Mouse (Mus musculus) brain, adult 2 months (tissue): ENCODE measurements around the gene Il31.

ENCODE experiments used
- DNase-seq: peaks from one replicate; pipeline ENCODE4 v3.0.0; 2011; ENCODE audit warnings: low read depth, low spot score

The Il31 gene

DNA sequence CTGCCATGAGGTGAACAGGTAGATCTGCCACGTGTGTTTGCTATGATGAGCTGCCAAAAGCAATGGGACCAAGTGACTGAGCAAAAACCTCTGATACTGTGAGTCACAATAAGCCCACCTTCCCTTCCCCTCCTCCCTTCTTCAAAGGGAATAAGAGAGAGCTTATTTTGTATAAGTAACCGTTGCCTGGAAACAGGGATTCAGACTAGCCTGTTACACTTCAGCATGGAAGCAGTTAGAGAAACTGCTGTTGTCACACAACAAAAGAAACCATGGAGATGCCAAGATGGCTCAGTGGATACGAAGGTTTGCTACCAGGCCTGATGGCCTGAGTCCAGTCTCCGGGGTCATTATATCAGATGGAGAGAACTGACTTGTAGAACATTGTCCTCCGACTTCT is 15.5 kb downstream of the Il31 start:
- DNase-seq, result peak; percentile 39

DNA sequence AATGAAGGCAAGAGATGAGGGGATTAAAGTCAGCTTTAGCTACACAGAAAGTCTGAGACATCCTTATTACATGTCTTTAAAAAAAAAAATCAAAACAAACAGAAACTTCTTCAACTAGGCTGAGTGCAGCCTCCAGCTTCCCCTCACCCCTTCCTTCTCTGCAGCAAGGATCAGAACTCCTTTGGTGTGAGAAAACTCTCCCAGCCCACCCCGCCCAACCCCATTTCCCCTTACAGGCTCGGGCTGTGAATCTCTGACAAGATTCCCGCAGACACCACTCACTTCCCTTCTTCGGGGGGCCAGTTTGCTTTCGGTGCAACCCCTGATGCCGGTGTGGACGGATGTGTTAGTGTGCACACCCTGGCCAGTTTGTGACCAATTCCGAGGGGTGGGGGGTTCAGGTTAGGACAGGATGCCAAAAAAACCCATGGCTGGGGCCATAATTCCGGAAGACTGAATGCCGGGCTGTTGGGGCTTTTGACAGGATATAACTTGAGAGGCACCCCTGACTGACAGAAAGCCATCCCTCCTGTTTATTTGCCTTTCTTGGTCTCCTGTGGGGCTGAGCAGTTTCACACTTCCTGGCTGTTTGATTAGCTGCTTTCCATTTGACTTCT is 18.4 kb downstream of the Il31 start:
- no peak for DNase-seq

DNA sequence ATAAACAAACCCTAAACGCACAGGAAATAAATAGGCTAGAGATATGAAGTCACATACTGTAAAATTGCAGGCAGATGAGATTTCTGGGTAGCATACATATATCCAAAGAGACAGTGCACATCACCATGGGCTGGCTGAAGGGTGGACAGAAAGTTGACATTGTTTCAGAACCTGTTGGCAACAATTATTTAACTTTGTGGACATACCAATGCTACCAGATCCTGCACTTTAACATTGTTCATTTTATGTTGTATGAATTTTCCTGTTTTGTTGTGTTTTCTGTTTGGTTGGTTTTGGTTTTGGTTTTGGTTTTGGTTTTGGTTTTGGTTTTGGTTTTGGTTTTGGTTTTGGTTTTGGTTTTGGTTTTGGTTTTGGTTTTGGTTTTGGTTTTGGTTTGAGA is 24.7 kb downstream of the Il31 start:
- no peak for DNase-seq

DNA sequence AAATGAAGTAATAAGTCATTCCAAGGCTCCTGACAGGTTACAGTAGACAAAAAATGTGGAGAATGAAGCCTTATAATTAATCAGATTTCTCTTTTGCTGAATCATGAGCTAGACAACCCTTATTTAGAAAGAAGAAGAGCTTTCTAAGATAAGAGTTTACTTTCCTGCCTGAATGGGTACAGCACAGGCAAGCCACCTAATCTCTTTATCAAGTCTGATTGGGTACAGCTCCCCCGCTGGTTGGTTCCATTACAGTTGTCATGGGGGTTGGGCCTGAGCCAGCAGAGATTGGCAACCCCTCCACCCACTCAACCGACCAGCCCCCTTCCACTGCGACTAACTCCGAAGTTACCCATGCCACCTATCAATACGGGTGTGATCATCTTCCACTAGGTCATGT is 27.9 kb downstream of the Il31 start:
- DNase-seq, result no peak

DNA sequence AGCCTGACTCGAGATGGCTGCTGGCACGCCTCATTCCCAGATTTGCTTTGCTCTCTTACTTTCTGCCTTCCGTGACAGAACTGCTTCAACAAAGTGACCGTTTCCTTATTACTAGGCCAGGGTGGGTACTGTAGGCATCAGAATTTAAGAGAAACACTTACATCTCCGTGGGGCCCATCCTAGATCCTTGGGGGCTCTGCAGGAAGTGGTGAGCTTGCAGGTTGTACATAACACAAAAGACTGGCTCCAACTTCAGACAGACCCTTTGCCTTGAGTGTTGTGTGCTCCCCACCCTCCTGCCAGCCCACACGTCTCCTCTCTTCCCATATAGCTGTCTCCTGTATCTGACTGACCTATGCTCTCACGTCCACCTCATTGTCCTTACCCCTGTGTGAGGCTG is 37.4 kb downstream of the Il31 start:
- no peak for DNase-seq

DNA sequence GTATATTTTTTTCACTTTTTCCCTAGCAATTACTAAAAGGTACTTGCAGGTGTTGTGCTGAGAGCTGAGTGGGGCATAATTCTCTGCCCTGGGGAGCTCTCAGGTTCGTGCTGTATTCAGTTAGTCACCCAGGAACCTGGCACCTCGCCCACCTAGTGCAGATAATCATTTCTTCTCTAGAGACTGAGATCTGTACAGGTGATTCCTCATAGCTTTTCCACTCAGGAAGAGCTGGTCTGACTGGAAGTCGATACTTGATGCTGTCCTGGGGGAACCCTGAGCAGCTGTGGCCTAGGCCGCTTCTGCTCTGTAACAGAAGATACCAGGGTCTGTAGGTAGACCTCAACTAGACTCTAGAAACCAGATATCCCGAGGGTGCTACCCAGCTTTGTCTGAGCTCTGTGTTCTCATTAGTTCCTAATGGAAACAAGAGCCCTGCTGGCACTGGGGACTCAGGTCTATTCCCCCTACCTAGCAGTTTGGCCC is 44.4 kb downstream of the Il31 start:
- no peak for DNase-seq

DNA sequence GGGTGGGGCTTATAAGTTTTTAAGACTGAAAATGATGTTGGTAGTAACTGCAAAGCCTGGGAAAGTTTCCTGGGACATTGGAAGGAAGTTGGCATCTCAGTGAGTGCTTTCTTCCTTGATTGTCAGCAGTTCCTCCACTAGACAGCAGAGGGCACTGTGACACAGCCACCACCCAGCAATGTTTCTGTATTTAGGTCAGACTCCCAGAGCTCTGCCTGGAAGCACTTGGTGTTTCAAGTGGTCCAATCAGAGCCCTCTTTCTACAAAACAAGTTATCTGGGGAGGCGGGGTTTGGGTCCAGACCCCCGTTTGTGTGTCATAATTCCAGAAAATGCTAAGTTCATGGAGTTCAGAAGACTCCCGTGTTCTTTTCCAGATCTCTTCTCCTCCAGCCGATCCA is 45.2 kb downstream of the Il31 start:
- peak; percentile 86 for DNase-seq

DNA sequence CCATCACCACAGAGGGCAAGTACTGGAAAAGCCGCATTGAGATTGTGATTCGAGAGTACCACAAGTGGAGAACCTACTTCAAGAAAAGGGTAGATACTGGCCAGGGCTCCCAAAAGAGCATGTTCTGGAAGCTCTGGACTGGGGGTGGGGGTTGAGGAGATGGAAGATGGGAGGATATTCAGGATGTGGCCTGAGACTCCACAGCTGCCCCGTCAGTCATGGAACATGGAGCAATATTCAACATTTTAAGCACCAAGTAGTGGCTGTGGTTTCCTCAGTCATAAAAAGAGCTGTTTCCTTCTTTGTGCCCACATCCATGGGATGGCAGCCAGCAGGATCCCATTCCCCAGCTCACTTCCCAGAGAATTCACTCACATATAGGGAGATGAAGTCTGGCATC is 47.0 kb downstream of the Il31 start:
- no peak for DNase-seq

DNA sequence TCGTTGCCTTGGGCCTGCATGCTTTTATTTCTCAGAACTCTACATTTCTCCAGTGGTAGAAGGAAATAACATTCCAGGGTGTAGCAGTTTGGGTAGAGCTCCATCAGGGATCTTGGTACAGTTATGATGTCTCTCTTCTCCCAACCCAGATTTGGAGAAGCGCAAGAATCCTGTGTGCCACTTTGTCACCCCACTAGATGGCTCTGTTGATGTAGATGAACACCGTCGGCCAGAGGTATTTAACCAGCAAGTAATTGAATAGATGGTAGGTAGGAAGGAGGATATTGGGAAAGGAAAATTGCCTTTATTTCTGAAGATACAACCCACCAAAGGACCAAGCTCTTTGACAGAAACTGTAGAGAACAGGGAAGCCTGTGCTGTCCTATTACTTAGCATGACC is 48.6 kb downstream of the Il31 start:
- DNase-seq, result peak; percentile 69

DNA sequence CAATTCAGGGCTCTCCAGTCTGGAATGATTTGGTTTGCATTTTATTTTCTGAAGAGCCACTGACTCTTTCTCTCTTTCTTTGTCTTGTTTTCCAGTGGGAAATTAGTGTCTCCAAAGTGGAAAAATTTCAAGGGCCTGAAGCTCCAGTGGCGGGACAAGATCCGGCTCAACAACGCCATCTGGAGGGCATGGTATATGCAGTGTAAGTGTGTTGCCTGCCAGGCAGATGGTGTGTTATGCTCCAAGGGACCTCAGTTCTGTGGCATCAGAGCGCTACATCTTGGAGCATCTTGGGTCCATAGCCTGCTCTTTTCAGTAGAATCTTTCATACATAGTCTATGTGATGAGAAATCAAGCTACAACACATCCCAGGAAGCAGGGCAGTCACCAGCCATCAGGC is 49.3 kb downstream of the Il31 start:
- DNase-seq, result peak; percentile 57

DNA sequence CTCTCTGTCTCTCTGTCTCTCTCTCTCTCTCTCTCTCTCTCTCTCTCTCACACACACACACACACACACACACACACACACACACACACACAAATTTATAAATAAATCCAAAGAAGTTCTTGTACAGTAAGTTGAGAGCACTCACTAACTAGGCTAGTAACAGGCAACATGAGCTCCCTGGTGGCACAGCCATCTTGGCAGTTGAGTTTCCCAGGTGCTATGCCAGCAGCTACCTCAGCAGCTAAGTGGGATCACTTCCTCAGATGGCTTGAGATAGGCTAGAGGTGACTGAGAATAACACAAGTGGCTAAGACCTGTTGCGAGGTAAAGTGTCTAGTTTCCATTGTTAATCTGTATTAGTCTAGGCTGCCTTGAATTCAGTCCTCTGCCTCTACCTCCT is 50.0 kb downstream of the Il31 start:
- no peak for DNase-seq

DNA sequence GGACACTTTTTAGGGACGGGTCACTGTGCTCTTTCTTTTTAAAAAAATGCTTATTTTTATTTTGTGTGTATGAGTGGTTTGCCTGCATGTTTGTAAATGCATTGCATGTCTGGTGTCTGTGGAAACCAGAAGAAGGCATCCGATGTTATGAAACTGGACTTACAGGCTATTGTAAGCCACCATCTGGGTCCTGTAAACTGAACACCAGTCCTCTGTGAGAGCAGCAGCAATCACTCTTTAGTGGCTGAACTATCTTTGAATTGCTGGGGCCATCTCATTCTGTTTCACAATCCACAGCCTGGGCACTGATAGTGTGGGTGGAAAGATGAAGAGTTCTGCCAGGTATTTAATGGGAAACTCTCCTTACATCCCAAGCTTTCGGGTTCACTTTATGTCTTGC is 50.9 kb downstream of the Il31 start:
- DNase-seq, result no peak

DNA sequence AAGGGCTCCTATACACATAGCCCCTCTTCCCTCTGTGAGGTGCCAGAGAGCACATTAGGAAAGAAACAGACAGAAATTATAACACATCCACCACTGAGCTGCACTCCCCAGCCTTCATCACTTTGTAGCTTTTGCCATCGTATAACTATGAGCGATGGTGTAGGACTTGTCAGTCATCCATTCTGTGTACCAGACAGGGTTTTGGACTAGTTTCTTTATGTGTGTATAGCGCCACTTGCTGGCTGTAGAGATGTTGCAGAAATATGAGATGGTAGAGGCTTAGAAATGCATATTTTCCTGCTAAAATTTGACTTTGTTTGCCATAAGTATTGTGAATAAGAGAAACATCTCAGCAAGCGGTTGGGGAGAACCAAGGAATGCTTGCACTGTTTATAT is 52.5 kb downstream of the Il31 start:
- peak; percentile 83 for DNase-seq

DNA sequence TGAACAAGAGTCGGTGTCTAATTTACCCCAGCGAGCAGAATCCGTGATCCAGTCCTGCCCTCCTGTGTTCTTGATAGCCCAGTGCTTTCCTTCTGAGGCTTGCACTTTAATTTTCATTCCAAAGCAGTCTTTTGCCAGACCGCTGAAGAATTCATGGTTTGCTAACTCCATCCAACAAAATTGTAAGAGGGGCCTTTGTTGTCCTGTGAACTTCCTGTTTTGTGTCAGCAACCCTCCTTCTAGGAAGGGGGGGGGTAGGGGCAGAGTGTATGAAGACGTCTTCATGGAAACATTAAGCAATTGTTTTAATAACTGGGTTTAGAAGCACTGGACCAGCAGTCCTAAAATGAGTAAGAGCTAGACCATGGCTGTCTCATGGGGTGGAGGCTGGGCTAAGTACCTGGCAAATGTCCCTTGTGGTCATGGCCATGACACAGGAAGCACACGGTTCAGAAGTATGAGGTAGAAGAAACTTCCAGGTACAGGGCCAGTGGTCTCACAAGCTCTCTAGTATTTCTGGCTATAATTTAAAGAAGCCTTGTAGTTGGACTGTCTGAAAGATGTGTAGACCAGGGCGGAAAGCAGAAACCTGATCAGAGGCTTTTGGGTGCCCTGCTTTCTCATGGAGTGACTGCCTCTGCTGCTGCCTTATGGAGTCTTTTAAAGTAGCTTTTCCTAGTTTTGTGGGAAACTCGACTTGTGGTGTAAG is 53.1 kb downstream of the Il31 start:
- DNase-seq, result peak; percentile 43

DNA sequence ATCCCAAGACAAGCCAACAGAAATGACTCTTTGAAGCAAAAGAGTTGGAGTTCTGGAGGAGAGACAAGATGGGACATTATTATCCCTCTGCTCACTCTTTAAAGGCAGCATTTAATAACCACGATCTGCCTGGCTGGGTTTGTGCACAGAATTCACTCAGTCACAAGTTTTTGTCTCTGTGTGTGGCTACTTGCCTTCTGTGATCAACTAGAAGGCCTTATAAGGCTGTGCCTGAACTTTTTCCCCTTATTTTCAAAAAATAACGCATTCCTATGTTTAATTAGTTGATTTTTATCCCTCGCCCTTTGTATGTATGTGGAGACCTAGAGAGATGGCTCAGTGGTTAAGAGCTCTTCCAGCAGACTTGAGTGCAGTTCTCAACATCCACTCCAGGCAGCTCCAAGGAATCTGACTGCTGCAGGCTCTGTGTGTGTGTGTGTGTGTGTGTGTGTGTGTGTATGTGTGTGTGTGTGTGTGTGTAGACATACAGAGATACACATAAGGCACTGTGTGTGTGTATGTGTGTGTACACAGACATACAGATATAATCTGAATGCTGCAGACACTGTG is 56.9 kb downstream of the Il31 start:
- DNase-seq, result no peak

DNA sequence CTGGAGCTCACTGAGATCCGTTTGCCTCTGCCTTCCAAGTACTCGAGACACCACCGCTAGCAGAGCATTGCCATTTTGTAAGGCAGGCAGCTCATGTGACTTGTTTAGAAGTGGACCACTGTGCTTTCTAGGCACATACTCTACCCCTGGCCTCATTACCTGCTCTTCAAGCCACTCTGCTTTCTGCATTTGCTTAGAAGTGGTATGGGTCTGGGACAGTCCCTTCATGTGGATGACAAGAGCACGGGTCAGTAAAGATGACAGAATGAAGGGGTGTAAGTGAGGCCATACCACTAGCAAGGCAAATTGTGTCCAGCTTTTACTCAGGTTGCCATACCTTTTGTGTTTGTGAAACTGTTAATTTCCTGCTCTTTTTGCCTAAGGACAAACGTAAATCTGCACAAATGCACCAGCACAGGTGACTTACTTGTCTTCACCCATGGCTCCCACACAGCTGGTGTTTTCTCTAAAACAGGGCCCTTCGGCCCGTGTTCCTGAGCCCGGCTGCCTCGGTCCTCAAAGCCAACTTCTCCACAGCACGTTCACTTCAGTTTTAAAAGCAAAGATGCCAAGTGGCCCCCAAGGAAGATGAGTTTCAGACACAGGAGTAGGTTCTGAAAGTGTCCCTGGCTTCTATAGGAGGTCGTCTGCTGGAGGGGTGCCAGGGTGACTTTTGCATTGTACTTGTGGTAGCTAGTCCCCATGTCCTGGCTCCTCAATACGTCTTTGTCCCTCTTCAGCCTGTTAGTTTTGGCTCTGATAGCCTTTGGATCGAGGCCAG is 57.6 kb downstream of the Il31 start:
- peak; percentile 85 for DNase-seq
